Mouse (Mus musculus) NIH3T3 (cell line): Measurements from ENCODE around the gene Pou2f1.

Source experiments
- DNase-seq: peaks from one replicate; pipeline ENCODE4 v3.0.0-alpha.2; 2012; ENCODE audit warnings: low read depth

Gene Pou2f1

DNA sequence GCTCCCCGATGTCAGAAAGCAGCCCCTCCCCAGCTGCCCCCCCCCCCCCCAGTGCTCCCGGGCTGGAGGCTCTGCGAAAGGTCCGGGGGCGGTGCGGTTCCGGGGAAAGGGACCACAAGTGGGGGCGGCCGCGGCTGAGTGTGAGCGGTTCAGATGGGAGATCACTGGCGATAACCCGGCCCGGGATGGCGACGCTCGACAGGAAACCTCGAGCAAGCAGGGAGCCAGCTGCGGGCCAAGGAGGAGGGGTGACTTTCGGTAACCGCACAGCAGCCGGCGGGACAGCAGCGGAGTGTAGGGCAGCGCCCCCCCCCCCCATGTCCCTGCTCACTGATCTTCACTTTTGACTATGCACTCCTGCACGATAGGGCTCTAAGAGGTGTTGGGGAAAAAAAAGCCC is 157.5 kb downstream of the Pou2f1 start:
- DNase-seq = no peak

DNA sequence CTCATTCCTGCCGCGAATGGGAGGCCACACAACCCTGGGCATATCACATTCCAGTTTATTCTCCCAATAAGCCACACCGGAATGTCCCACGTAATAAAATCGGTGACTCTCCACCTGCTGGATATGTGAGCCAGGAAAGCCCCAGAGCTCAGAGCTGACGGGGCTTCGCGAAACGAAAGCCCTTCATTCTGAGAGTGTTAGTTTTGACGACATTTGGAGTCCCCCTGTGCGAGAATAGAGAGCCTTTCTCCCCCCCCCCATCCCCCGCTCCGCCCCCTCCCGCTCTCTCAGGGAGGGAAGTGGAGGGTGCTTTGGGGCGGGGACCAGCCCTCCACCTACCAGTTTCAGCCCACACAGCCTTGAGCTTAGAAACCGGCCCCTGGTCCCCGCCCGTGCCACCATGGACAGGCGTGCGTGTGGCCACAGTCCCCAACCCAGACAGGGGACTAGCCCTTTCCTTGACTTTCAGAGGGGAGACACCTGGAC is 158.0 kb downstream of the Pou2f1 start:
- DNase-seq = no peak

- DNase-seq = no peak
Observed at GRCm38 (mm10) chr1:165843586-165843985, 158.9 kb downstream of the Pou2f1 start.

- no peak for DNase-seq
Observed at GRCm38 (mm10) chr1:165842170-165842569, 160.3 kb downstream of the Pou2f1 start.

- DNase-seq = no peak
Observed at GRCm38 (mm10) chr1:165840548-165841230, 161.8 kb downstream of the Pou2f1 start.

- DNase-seq = no peak
Observed at GRCm38 (mm10) chr1:165839201-165839600, 163.3 kb downstream of the Pou2f1 start.

GRCm38 (mm10) chr1:165837546-165837945 is 164.9 kb downstream of the Pou2f1 start:
- peak; percentile 65 for DNase-seq

DNA sequence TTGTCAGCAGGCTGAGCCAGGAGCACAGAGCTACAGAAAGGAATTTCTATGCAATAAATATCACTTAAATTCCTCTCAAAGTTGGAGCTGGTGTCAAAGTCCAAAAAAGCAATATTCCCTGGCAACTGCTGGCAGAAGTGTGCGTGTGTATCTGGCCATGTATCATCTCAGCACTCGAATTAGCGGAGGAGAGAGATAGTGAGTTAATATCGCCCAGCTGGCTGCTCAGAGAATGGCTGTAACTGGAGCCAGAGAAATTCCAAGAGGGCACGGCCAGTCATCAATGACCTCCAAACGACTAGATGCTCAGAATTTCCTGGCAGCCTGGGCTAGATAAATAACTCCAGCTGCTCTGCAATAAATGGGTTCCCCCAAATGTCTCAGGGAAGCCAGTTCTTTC is 166.0 kb downstream of the Pou2f1 start:
- peak; percentile 96 for DNase-seq

- DNase-seq = no peak
Observed at GRCm38 (mm10) chr1:165834633-165834975, 167.9 kb downstream of the Pou2f1 start.

DNA sequence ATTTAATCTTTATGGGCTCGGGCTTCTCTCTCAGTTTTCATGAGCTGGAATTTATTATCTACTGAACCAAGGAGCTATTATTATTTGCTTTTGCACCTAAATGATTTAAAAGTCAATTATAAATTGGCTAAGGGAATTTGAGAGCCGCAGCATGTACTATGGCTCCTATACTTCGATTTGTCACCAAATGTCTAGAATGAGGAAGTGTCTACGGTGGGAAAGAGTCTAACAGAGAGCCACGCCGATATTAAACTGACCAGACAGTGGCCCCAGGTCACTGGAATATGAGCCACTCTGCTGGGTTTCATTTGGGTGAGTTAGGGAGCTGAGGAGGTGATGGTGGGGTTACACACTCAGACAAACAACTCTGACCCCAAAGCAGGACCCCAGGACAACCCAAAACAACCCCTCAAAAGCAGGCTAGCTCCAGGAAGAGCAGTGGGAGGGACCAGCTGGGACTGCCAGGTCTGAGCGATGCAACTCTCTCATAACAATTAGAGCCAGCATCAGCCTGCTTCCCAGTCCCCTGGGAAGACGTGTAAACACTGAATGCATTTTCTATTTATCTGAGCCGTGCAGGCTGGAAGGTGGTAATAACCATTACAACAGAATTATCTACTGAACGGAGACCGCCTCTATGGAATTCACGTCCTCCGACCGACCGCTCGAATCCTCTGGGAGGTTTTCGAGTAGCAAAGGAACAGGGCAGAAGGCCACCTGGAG is 168.4 kb downstream of the Pou2f1 start:
- peak; percentile 57 for DNase-seq

DNA sequence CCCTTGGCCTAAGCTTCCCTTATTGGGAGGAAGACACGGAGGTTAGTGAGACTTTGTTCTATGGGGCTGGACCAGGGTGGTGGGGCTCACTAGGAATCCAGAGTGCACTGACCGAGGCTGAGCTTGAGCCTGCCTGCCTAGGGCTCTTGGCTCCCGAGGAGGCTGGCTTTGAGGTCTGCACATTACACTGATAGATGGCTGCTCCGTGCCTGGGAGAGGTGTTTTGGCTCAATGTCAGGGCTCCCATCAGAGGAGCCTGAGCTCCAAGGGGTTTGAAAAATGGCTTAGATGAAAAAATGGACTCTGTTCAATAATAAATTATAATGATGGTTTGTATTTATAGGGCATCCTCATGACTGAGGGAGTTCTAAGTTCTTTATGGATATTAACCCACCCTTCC is 169.2 kb downstream of the Pou2f1 start:
- DNase-seq = peak; percentile 74

- no peak for DNase-seq
Observed at GRCm38 (mm10) chr1:165829890-165830289, 172.6 kb downstream of the Pou2f1 start.

GRCm38 (mm10) chr1:165828615-165829014 is 173.9 kb downstream of the Pou2f1 start:
- DNase-seq = no peak

DNA sequence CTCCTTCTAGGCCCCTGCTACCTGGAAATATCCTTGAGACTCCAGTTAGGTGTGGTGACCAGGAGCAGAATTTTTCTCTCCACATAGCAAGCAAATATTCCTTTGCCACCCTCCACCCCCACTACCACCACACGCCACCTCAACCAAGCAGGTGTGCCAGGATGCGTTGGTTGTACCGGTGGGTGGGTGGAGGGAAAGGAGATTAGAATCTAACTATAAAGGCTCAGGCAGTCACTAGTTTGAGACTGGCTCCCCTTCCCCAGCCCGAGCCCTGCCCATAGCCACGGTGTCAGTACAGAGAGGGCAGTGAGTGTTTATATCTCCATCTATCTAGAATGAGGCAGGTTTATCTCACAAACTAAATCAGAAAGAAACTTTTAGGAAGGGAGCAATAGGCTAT is 174.3 kb downstream of the Pou2f1 start:
- no peak for DNase-seq

GRCm38 (mm10) chr1:165822031-165822430 is 180.4 kb downstream of the Pou2f1 start:
- DNase-seq = no peak

GRCm38 (mm10) chr1:165819147-165819546 is 183.3 kb downstream of the Pou2f1 start:
- no peak for DNase-seq

DNA sequence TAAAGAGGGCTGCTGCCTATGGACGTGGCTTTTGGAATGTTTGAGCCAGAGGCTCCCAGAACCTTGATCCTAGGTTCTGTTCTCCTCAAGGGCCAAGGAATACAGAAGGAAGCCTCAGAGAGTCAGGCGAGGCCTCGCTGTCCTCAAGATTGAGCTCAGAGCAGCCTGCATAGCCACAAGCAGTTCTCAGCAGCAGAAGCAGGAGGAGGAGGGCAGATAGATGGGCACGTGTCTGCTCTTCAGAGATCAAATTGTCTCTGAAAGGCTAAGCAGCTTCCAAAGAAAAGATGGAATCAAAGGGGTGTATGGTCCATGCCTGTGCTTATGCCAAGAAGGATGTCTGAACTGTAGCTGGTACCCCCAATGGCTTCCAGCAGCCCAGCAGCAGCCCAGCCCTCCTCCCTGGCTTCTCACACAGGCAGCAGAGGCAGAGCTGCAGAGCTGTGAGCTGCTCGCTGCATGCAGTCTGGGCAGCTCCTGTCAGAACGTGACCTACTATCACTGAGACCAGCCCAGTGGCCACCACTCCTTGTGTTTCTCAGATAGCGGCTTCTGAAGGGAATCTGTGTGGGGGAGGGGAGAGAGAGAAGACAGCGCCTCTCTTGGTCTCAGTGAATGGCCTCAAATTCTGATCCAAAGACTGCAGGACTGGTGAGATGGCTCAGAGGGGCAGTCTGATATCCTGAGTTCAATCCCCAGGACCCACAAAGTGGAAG is 184.2 kb downstream of the Pou2f1 start:
- no peak for DNase-seq

- no peak for DNase-seq
Observed at GRCm38 (mm10) chr1:165817264-165817663, 185.2 kb downstream of the Pou2f1 start.

- no peak for DNase-seq
Observed at GRCm38 (mm10) chr1:165816391-165816790, 186.1 kb downstream of the Pou2f1 start.
